Mouse (Mus musculus) retina, embryonic 14.5 days (tissue): Measurements from ENCODE around the gene Lyst.

ENCODE experiments used
- DNase-seq: peaks from one replicate; pipeline ENCODE4 v3.0.0-alpha.2; 2015; ENCODE audit warnings: low spot score

The Lyst gene

DNA sequence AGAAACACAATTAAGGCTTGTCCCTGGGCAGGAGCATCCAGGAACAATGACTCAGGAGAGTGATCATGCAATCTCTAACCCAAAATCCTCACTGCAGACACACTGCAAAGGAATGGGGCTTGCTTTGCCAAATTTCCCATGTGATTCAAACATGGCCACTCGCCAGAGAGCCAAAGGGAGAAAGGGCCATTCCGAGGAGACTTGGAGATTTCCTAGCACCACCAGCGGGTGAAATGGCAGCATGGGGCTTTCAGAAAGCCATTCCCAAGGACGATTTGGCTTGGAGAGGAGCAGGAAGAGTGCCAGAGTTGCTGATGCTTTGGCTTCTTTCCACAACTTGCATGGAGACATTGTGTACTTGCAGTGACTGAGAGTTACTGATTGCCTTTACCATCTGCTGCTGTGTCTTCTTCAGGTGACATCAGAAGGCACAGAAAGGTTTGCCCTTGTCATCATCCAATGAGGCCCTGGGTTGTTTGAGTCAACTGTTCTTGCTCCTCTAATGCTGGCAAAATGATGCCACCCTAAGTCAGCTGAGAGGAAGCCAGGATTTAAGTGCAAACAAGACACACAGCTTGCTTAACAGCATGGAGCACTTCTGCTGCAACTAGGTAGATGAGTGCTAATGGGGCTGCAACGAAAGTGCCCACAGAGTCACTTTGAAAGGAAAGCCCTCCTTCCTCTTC, 16.5 kb upstream of the Lyst start:
- DNase-seq: no peak

DNA sequence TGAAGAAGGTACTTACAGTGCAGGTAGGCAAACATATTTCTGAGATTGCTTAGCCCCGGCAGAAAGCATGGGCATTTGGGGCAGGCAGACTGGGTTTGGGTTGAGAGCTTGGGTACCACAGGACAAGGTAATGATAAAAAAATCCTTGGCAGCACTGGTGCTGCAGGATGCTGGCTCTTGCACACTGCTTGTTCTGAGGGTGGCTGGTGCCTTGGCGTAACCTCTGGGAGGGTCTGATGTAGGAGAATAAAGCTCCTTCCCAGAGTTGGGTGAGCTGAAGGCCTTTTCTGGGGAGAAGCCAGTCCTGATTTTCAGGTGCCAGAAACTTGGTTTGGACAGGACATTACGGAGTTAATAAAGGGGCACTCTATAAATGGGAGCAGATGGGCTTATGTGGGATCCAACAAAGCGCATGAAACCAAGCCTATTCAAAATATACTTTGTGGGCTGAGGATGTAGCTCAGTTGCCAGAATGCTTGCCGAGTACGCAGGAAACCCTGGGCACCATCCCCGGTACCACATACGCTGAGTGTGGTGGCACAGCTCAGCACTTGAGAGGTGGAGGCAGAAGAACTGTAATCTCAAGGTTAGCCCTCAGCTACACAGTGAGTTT, 15.8 kb upstream of the Lyst start:
- no peak for DNase-seq

DNA sequence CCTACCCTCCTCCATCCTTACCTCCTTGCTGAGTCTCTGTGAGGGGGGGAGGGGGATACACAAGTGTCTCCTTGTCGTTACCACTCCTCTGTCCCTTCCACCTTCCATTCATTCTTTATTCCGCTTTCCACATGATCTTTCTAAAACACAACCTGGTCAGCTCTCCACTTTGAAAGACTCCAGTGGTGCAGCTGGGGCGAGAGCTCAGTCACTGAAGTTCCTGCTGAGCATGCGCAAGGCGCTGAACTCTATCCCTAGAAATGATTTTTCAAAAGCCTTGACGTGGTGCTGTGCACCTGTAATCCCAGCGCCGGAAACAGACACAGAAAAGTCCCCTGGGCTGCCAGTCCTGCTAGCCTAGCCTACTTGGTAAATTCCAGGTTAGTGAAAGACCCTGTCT, 15.1 kb upstream of the Lyst start:
- DNase-seq: no peak

DNA sequence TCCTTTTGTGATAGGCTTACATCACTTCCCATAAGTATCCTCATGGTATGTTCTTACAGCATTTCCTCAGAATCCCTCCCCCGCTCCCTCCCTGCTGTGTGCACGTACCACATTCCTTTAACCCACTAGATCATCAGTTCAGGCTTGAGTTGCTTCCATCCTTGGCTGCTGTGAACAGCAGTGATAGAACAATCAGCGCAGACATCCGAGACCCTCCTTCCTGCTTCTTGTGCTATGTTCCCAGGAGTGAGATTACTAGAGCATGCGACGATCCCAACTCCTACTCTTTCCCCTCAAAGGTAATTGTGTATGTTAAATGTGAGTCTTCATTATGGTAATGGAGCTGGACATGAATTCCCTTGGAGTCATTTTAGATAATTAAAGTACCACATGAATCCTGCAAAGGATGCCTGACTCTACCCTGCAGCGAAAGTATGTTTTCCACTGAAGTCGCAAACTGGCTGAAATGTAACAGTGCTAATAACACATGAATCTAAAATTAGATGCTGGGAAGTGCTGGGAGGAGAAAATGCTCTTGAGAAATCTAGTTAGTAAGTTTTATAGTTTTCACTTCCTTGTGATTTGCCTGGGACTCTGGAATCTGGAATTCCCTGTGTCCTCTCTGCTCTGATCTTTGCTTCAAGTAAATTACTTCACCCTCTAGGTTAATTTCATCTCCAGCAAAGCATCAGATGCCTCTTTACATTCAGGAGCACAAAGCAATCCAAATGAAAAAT, 13.6 kb upstream of the Lyst start:
- peak; percentile 71 for DNase-seq

DNA sequence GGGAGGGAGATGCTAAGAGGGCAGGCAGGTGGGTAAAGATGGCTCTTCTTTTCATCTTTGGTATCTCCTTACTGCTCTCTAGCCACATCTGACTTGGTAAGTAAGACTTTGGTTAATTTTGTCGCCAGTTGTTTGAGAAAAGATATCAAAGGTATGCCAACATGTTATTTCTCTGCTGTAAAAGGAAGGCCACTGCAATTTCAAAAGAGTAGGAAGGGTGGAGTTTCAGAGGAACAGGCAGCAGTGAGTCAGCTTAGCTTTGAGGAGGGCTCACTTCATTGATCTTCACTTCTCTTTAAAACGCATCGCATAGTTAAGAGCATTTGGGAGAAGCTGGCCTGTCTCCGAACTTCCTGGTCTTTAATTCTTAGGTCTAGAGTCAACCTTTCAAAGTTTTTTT, 8.2 kb upstream of the Lyst start:
- no peak for DNase-seq

DNA sequence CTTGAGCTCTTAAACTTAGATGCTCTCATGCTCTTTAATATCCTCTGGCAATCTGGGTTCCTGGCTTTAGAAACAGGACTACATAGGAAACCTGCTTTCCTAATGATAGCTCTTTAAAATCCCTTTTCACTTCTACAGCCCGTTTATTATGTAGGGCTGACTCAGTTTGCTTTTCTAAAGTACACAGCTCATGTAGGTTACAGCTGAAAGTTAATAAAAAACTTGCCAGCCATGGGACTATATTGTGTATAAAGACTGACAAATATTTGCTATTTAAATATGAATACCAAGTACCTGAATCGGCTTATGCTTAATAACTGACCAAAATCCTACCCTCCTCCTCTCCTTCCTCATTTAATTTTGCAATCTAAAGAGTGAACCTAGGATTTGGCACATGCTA, 6.7 kb upstream of the Lyst start:
- DNase-seq: no peak

DNA sequence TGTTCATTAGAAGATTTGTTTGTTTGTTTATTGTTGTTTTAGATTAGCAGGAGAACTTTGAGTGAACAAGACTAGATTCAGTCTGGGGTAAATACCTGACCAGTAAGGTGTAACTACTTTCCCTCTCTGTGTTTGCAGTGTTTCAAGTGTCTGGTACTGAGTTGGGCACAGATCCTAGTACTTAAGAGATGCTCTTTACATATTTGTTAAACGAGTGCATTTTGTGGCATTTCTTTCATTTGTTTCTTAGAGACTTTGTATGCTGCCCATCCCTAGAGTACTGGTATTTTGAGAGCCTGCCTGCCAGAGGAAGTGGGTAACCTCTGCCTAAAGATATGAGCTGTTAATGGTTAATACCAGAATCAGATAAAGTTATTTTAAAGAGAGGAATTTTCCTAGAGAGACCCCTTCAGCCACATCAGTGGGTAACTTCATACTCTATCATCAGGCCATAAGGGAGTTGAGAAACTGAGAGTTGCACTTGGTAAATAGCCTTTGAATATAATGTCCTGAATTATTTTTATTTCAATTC, 2.5 kb upstream of the Lyst start:
- DNase-seq: no peak

DNA sequence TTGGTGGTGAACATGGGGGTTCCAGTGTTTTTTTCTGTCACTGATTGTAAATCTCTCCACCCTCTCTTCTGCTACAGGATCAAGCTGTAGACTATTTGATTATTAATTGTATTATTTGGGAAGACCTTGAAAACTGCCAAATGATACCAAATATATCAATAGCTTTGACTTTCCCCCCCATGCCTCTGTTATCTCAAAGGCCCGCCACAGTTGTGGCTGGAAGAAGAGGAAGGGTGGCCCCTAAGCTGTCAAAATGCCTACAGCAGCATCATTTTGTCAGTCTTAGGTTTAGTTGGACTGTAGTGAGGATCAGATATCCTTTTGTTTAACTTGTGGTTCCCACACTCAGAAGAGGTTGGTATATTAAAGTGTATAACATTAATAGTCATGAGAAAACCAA, 1.7 kb upstream of the Lyst start:
- DNase-seq: no peak

DNA sequence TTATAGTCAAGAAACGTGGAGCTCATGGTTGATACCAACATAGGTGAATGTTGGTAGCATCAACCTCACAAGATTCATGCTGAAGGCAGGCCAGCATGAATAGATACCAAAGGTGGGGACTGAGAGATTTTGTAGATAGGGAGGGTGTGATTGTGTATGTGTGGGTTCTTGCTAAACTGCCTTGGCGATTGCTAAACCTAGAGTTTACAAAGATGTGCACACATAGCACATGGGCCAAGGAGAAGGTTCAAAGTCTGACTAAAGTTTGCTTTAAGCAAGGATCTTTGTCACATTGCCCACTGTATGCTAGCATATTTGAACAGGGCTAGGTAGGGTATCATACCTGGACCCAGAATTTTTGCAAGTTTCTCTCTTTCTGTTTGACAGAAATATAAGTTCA, 1.2 kb upstream of the Lyst start:
- no peak for DNase-seq

DNA sequence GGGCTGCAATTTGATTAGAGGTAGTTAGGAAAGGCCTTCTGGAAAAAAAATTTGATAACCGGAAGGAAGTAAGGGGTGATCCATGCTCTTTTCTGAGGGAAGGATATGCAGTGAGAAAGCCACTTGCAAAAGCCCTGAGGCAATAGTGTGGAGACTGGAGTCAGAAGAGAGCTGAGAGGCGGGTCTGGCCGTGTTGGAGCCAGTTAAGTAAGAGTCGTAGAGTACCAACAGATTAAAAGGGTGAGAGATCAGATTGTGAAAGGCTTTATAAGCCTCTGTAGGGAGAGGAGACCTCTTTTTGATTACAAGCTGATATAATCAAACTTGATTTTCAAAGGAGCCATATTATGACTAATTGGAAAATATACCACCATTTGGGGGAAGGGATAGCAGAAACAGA, 1.7 kb downstream of the Lyst start:
- DNase-seq: no peak

DNA sequence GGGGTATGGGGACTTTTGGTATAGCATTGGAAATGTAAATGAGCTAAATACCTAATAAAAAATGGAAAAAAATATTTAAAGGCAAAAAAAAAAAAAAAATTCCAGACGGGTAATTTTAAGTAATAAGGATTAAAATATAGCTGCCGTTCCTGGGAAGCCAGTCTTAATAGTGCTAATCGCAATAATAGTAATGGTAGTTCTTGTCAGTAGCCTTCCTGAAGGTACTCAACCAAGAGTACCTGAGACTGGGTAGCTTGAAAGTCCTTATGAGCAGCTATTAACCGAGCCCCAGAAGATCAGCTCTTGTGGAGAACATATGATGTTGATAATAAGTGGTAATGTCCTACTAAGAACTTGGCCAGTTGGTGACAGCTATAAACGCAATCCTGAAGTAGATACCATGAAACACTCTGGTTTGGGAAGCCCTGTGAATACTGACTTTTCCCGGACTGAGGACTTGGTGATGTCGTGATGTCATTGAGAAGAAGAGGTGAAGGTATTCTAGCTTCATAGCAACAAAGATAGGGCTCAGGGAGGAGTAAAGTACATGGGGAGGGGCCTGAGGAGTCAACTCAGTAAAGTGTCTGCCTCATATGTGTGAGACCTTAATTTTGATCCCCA, 6.3 kb downstream of the Lyst start:
- no peak for DNase-seq

DNA sequence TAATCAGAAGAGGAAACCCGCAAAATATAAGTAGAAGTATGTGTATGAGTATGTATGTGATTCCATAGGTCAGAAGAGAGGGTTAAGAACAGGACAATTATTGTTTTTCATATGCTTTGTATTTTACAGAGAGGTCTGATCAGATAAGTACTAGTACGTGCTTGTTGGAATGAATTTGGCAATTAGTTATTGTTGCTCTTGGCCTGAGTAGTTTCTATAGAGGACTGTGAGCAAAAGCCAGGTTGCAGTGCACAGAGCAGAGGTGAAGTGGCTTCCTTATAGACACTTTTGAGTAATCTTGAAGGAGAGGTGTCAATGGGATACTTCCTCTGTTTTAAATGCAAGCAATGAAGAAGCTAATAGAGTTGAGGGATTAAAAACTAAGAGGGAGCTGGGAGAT, 7.7 kb downstream of the Lyst start:
- DNase-seq: no peak

DNA sequence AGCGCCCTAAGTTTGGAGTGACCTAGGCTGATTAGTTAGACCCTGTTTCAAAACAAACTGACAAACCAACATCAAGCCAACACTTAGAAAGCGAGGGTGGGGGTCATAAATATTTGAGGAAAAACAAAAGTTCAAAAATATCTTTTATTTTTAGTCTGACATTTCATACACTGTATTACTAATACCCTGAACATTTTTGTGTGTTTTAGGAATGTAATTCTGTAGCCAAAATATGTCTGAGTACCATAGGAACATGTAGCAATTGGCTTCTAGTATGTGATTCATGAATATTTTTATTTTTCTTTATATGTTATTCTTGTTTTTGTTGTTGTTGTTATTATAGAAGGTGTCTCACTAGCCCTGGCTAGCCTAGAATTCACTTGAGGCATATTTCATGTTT, 11.2 kb downstream of the Lyst start:
- no peak for DNase-seq

DNA sequence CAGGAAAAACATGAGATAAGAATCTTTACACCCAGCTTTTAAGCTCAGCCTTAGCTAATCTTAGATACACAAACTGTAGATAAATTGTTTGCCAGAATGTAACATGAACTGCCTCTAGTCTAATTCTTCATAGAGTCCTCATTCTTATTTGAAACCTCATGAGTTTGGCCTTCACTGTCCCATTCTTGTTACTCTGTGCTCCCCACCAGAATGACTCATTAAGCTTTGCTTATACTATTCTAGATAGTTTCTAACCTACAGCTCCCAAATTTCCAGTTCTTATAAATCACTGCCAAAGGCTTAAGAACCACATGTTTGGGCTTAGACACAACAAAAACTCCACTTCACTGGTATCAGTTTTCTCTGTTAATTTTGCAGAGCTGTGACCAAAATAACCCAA, 16.0 kb downstream of the Lyst start:
- DNase-seq: no peak

DNA sequence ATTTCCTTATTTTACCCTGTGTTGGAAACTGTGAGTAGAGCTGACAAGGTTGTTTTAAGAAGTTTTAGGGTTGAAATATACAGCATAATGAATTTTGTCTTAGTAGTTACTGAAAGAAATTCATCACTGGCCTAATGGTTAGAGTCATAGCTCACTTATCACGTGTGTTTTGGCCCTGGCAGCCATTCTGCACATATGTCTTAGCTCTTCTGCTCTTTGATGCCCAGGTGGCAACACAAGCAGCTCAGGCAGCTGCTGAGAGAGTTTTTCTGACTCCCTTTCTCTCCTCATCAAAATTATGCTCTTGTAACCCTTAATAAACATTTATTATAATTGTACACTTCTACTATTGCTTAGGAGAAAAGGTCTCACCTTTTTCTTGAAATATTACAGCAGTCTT, 18.1 kb downstream of the Lyst start:
- DNase-seq: no peak

DNA sequence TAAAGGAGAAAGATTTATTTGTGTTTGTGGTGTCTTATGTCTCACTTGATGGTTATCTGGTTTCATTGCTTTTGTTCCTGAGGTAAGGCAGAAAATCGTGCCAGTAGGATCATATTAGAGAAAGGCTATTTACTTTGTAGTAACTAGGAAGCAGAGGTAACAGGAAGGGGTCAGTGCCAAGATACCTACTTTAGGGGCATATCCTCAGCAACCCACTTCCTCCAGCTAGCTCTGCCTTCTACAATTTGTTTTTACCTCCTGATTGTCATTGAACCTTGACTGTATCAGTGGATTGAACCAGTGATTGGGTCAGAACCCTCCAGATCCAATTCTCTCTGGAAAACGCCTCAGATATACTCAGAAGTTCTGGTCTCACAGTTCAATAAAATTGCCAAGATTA, 19.5 kb downstream of the Lyst start:
- DNase-seq: no peak

DNA sequence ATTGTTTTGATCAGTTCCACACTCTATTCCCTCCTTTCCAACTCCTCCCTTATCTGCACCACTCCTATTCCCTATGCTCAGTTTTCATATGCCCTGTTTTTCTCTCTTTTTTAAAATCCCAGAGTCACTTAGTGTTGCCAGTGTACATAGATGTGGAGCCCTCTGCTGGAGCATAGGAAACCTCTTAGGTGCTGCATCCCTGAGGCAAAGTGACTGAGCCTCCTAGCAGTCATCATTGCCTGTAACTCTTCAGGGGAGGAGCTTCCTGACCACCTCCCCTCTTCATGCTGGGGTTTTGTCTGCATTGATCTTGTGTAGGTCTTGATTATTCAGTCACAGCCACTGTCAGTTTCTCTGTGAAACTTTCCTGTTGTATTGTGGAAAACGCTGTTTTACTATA, 22.7 kb downstream of the Lyst start:
- DNase-seq: peak; percentile 20

DNA sequence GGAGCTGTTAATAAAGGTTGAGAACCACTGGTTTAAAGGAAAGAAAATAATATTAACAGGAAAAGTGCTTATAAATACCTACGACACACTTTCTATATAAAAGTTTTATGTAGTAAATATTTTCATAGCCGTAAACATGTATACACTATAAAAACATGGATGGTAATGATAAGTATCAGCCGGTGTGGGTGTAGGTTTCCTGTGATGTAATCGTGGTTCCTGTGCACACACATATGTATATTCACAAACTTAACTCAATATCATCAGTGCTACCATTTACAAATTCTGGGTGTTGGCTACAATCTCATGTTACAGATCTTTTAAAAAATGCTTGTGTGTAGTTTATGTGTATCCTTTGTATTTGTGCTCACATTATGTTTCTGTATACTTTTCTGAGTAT, 24.0 kb downstream of the Lyst start:
- no peak for DNase-seq

DNA sequence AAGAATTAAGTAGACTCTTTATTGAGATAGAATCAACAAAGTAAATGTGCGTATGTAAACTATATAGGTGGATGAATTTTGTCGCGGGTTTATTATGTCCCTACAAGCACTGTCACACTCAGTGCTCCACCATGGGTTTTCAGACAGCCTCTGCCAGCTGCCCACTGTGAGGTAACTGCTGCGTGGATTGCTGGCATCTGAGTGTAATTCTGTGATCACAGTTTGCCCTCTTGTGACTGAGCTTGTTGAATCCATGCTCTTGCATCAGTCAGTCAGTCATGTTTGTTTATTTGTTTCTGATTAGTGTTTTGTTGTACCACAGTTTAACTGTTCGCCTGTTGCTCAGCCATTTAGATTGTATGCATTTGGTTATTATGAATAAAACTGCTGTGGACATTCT, 31.3 kb downstream of the Lyst start:
- no peak for DNase-seq

DNA sequence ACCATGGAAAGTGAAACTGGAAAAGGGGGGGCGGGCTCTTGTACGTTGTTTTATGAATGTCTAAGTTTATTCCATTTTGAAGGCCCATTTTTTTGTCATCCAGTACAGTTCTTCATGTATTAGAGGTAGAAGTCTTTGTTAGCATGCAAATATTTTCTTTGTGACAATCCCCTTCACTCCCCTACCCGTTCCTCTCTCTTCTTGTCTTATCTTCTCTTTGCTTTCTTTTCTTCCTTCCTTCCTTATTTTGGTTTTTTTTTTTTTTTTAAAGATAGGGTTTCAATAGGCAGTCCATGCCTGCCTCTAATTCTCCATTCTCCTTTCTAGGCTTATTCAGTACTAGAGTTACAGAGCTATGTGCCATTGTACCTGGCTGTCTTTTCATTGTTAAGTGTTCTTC, 32.4 kb downstream of the Lyst start:
- DNase-seq: no peak

DNA sequence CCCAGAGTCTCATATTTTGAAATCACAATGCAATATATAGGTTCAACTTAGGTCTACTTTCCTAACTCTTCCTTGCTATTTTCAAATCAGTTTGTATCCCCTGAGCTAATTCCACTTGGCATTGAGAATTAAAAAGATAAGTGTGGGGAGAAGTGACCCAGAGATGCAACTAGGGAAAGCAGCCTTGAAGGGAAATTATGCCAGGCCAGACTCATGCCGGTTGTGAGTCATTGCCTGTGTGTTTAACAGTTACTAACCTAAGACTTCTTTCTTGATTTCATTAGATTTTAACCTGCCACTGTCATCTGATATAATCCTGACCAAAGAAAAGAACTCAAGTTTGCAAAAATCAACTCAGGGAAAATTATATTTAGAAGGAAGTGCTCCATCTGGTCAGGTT, 43.5 kb downstream of the Lyst start:
- no peak for DNase-seq

DNA sequence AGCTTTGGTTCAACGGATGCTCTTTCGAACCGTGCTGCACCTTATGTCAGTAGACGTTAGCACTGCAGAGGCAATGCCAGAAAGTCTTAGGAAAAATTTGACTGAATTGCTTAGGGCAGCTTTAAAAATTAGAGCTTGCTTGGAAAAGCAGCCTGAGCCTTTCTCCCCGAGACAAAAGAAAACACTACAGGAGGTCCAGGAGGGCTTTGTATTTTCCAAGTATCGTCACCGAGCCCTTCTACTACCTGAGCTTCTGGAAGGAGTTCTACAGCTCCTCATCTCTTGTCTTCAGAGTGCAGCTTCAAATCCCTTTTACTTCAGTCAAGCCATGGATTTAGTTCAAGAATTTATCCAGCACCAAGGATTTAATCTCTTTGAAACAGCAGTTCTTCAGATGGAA, 44.5 kb downstream of the Lyst start:
- peak; percentile 12 for DNase-seq

DNA sequence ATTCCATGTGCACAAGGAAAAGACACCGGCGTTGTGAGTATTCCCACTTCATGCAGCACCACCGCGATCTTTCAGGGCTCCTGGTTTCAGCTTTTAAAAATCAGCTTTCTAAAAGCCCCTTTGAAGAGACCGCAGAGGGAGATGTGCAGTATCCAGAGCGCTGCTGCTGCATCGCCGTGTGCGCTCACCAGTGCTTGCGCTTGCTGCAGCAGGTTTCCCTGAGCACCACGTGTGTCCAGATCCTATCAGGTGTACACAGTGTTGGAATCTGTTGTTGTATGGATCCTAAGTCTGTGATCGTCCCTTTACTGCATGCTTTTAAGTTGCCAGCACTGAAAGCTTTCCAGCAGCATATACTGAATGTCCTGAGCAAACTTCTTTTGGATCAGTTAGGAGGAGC, 45.0 kb downstream of the Lyst start:
- no peak for DNase-seq
